Mouse (Mus musculus) C2C12 (cell line): ENCODE measurements at regions not wholly inside any gene's neighbourhood (a gene's known extent, or its start where the extent isn't known, plus 50 kb on each side); places are given as distances from the start of the nearest gene placed in this dataset.

Experiments
- CEBPB ChIP-seq: IDR thresholded peaks from one replicate; pipeline ENCODE4 v1.6.1; 2011; ENCODE audit warnings: low read depth, mild to moderate bottlenecking, control low read depth, moderate library complexity
- CTCF ChIP-seq: IDR thresholded peaks from one replicate; pipeline ENCODE4 v1.5.1; 2011; ENCODE audit not compliant: control insufficient read depth, insufficient read depth, insufficient read length
- MAX ChIP-seq: IDR thresholded peaks from one replicate; pipeline ENCODE4 v1.6.1; 2011; ENCODE audit warnings: mild to moderate bottlenecking, control low read depth
- MYOD1 ChIP-seq: IDR thresholded peaks from one replicate; pipeline ENCODE4 v1.6.1; 2011; ENCODE audit warnings: low read depth; ENCODE audit not compliant: control insufficient read depth, insufficient read length
- MYOG ChIP-seq: IDR thresholded peaks from one replicate; pipeline ENCODE4 v1.6.1; 2011; ENCODE audit not compliant: control insufficient read depth, insufficient read length; ENCODE audit errors: extremely low read depth
- USF1 ChIP-seq: IDR thresholded peaks from one replicate; pipeline ENCODE4 v1.6.1; 2011; ENCODE audit warnings: low read depth, mild to moderate bottlenecking, control low read depth, moderate library complexity

- TF ChIP-seq CTCF (no peak), MYOD1 (no peak), MAX (no peak), USF1 (no peak), MYOG (no peak), CEBPB (no peak)
Measured at GRCm38 (mm10) chr15:62230773-62231172, 1308.0 kb upstream of the A1bg start.
